Mouse (Mus musculus): Measurements from ENCODE around the gene Nlrc5. TPM values are rescaled to one million over a fixed set of nuclear protein-coding genes. Genes with fewer than 3 reads are reported as not detected.

The Nlrc5 gene
- polyA plus RNA-seq, 1 experiment from 2014 or later: 0.27 TPM

DNA sequence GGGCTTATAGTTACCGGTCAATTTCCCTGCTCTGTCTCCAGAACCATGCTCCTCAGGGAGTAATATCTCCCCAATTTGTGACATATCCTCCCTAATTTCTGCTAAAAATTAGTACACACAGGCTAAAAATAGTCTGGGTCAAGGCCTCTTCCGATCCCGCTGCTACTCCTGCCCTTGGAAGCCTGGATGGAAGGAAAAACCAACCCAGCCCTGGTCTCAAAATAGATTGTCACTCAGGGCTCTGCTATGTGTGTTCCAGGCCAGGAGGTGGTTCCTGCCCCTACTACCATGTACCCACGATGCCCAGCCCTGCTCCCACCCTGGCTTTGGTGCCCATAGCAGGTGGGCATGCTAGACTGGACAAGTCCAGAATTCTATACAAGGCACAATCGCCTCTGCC lies 115.8 kb downstream of the Nlrc5 start:
- no peak overlapping the region for H3K4me2 ChIP-seq
- H3K9me3 ChIP-seq: no peaks in the 10 kb centered on the region
- no peak overlapping the region for H3K4me3 ChIP-seq
- H3K36me3 ChIP-seq: no peaks in the 10 kb centered on the region
- H3K27ac ChIP-seq (replicated peaks): peak overlapping the region; percentile 24; the same call in 1 of the 2 replicates
- no peak overlapping the region for H3K9ac ChIP-seq
- ATAC-seq (ENCODE audit: extremely low read depth, insufficient number of reproducible peaks, low FRiP score, low TSS enrichment): no peak
- peaks cover 28% of the 10 kb centered on the region for H3K4me1 ChIP-seq
- 51% methylated on average over 5 of the region's 5 CpGs for WGBS
- H3K27me3 ChIP-seq (replicated peaks): 0 out of 2 replicates have a peak, but pooled peaks cover 3% of the 10 kb centered on the region

DNA sequence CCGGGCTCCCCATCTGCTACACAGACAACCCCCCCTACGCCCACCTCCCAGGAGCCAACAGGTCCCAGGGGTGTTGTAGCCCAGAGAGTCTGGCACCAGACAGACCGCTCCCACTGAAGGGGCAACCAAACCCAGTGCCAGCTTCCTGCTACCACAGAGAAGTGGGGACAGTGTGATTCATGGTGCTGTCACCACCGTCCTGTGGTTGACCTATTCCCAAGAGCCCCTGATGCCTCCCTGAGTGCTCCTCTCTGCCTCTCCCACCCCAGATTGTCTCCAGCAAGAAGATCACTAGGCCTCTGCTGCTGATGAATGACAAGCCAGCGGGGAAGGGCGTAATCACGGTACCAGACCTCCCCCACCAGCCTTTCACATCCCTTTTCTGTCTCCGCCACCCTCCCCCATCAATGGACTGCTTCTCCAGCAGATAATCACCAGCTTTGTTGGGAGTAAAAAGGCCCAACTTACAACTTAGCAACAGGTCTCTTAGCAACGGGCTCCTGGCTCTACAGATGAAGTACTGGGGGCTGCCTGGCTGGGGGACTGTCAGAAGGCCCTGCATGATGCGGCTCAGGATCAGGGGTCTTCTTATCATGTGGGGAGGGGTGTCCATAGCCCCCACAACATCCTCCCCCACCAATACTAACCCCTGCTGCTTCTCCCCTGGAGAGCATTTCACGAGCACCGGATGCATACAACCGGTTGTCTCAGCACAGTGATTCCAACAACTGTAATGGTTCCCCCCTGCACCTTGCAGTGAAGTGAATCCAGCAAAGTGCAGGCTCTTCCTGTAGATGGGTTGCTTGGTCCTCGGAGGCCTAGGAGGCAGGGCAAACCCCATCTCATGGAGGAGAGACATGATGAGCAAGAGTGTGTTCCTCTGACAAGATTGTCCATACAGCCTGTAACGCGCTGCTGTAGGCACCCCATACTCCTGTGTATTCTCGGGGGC lies 117.6 kb downstream of the Nlrc5 start:
- Histone ChIP-seq H3K9ac (no peak overlapping the region), H3K36me3 (no peaks in the 10 kb centered on the region), H3K4me2 (no peak overlapping the region), H3K9me3 (no peaks in the 10 kb centered on the region), H3K4me1 (peaks cover 28% of the 10 kb centered on the region), H3K27ac (replicated peaks) (no peak overlapping the region), H3K27me3 (replicated peaks) (0 out of 2 replicates have a peak, but pooled peaks cover 3% of the 10 kb centered on the region), H3K4me3 (no peak overlapping the region)
- ATAC-seq (ENCODE audit: extremely low read depth, insufficient number of reproducible peaks, low FRiP score, low TSS enrichment): no peak
- WGBS: 48% methylated on average over 17 of the region's 17 CpGs

DNA sequence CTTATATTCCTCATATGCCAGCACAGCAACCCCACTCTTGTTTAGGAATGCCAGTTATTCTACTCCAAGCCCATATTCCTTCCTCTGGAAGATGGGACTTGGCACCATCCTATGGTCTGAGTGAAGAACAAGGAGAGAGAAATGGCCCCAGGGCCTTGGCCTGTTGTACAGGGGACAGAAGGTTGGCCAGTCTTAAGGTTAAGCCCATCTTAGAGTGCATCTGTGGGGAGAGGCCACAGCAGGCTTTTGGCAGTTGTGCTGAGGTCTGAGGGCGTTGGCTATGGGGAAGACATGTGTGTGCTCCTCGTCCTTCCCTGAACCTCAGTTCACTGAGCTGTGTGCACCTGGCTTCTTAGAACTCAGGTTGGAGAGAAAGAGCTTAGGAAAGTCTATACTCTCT lies 118.5 kb downstream of the Nlrc5 start:
- no peak overlapping the region for H3K4me2 ChIP-seq
- H3K27ac ChIP-seq (replicated peaks): no peak overlapping the region
- 88% methylated on average over 2 of the region's 2 CpGs for WGBS
- H3K9ac ChIP-seq: no peak overlapping the region
- H3K4me1 ChIP-seq: peaks cover 30% of the 10 kb centered on the region
- H3K9me3 ChIP-seq: no peaks in the 10 kb centered on the region
- 0 out of 2 replicates have a peak, but pooled peaks cover 3% of the 10 kb centered on the region for H3K27me3 ChIP-seq (replicated peaks)
- H3K36me3 ChIP-seq: no peaks in the 10 kb centered on the region
- no peak overlapping the region for H3K4me3 ChIP-seq
- ATAC-seq (ENCODE audit: extremely low read depth, insufficient number of reproducible peaks, low FRiP score, low TSS enrichment): no peak

- Histone ChIP-seq H3K27me3 (replicated peaks) (0 out of 2 replicates have a peak, but pooled peaks cover 3% of the 10 kb centered on the region), H3K9me3 (no peaks in the 10 kb centered on the region), H3K9ac (no peak overlapping the region; the same call in 1 of the 2 replicates), H3K4me2 (no peak overlapping the region), H3K27ac (replicated peaks) (no peak overlapping the region), H3K4me3 (no peak overlapping the region), H3K36me3 (no peaks in the 10 kb centered on the region), H3K4me1 (0 out of 2 replicates have a peak, but pooled peaks cover 2% of the 10 kb centered on the region)
- WGBS: 63% methylated on average over 3 of the region's 3 CpGs
- ATAC-seq (ENCODE audit: extremely low read depth, insufficient number of reproducible peaks, low FRiP score, low TSS enrichment): no peak
These were observed 123.1 kb downstream of the Nlrc5 start for GRCm38 (mm10) chr8:94557281-94557680.

GRCm38 (mm10) chr8:94561256-94561655 lies 127.1 kb downstream of the Nlrc5 start:
- Histone ChIP-seq H3K4me1 (0 out of 2 replicates have a peak, but pooled peaks cover 2% of the 10 kb centered on the region), H3K9me3 (no peaks in the 10 kb centered on the region), H3K27me3 (replicated peaks) (no peaks in the 10 kb centered on the region), H3K9ac (no peak overlapping the region), H3K27ac (replicated peaks) (no peak overlapping the region), H3K4me3 (no peak overlapping the region), H3K4me2 (no peak overlapping the region), H3K36me3 (no peaks in the 10 kb centered on the region)
- WGBS: 73% methylated on average over 5 of the region's 5 CpGs
- no peak for ATAC-seq (ENCODE audit: extremely low read depth, insufficient number of reproducible peaks, low FRiP score, low TSS enrichment)

GRCm38 (mm10) chr8:94564421-94564820 lies 130.3 kb downstream of the Nlrc5 start:
- H3K27ac ChIP-seq (replicated peaks): no peak overlapping the region
- no peaks in the 10 kb centered on the region for H3K9me3 ChIP-seq
- no peaks in the 10 kb centered on the region for H3K36me3 ChIP-seq
- H3K27me3 ChIP-seq (replicated peaks): no peaks in the 10 kb centered on the region
- no peak overlapping the region for H3K4me3 ChIP-seq
- no peak overlapping the region for H3K9ac ChIP-seq
- ATAC-seq (ENCODE audit: extremely low read depth, insufficient number of reproducible peaks, low FRiP score, low TSS enrichment): no peak
- H3K4me1 ChIP-seq: no peaks in the 10 kb centered on the region
- no peak overlapping the region for H3K4me2 ChIP-seq

DNA sequence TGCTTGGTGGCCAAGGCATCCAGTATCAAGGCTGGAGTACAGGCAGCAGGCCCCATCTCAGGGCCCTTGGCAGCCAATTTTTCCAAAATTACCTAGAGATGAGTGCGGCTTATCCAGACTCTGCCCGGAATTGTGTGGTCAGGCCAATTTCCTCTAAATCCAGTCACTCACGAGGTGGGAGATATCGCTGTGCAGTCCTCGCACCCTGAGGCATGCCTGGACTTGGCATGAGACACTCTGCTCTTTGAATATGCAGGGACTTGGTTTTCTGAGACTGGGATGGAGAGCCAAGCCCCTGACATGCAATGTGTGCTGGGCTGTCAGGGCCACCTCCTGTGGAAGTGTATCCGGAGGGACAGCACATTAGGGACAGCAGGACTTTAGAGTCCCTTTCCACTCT lies 131.9 kb downstream of the Nlrc5 start:
- Histone ChIP-seq H3K27me3 (replicated peaks) (no peaks in the 10 kb centered on the region), H3K4me1 (no peaks in the 10 kb centered on the region), H3K4me3 (no peak overlapping the region), H3K9ac (no peak overlapping the region), H3K27ac (replicated peaks) (no peak overlapping the region), H3K9me3 (no peaks in the 10 kb centered on the region), H3K4me2 (no peak overlapping the region), H3K36me3 (no peaks in the 10 kb centered on the region)
- 58% methylated on average over 6 of the region's 6 CpGs for WGBS
- no peak for ATAC-seq (ENCODE audit: extremely low read depth, insufficient number of reproducible peaks, low FRiP score, low TSS enrichment)

DNA sequence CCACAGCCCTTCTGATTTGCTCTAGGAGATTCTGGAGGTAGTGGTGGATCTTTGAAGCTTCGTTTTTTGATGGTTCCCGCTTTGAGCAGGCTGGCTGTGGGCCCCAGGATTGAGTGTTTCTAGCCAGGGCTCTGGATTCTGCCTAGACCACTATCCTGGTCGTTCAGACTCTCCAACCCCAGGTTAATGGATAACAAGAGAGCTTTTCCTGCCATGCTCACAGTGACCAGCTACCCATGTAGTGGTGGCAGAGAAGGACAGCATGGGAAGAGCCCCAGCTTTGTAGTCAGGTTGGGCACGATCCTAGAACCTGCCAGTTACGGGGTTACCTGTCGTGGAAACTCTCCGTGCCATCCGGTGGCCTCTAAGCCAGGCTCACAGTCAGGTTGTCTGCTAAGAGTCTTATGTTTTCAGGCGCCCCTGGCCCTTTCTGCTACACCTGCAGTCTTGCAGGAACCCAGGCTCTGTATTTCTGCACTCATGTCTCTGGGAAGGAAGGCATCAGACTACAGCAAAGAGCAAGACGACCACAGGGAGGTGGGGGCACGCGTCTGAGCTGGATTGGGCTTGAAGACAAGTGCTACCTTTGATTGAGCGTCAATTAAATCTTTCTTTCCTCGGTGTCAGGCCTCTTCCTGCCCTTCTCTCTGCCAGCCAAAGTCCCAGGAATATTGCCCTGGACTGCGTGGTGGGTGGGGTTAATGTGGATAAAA lies 132.4 kb downstream of the Nlrc5 start:
- no peak overlapping the region for H3K9ac ChIP-seq
- H3K27me3 ChIP-seq (replicated peaks): no peaks in the 10 kb centered on the region
- no peaks in the 10 kb centered on the region for H3K9me3 ChIP-seq
- no peak for ATAC-seq (ENCODE audit: extremely low read depth, insufficient number of reproducible peaks, low FRiP score, low TSS enrichment)
- no peak overlapping the region for H3K4me2 ChIP-seq
- no peak overlapping the region for H3K4me3 ChIP-seq
- no peaks in the 10 kb centered on the region for H3K4me1 ChIP-seq
- 68% methylated on average over 15 of the region's 15 CpGs for WGBS
- no peak overlapping the region for H3K27ac ChIP-seq (replicated peaks)
- H3K36me3 ChIP-seq: peaks cover 2% of the 10 kb centered on the region; the same call in 1 of the 2 replicates

GRCm38 (mm10) chr8:94567159-94567849 lies 133.1 kb downstream of the Nlrc5 start:
- Histone ChIP-seq H3K9me3 (no peaks in the 10 kb centered on the region), H3K36me3 (peaks cover 6% of the 10 kb centered on the region; the same call in 1 of the 2 replicates), H3K4me1 (no peaks in the 10 kb centered on the region), H3K9ac (no peak overlapping the region), H3K27ac (replicated peaks) (no peak overlapping the region), H3K4me3 (no peak overlapping the region), H3K27me3 (replicated peaks) (no peaks in the 10 kb centered on the region), H3K4me2 (no peak overlapping the region)
- ATAC-seq (ENCODE audit: extremely low read depth, insufficient number of reproducible peaks, low FRiP score, low TSS enrichment): no peak
- WGBS: 74% methylated on average over 8 of the region's 8 CpGs

GRCm38 (mm10) chr8:94568098-94568497 lies 133.9 kb downstream of the Nlrc5 start:
- H3K4me3 ChIP-seq: no peak overlapping the region
- no peak overlapping the region for H3K4me2 ChIP-seq
- no peaks in the 10 kb centered on the region for H3K27me3 ChIP-seq (replicated peaks)
- H3K4me1 ChIP-seq: no peaks in the 10 kb centered on the region
- no peaks in the 10 kb centered on the region for H3K9me3 ChIP-seq
- no peak overlapping the region for H3K27ac ChIP-seq (replicated peaks)
- 78% methylated on average over 8 of the region's 8 CpGs for WGBS
- ATAC-seq (ENCODE audit: extremely low read depth, insufficient number of reproducible peaks, low FRiP score, low TSS enrichment): no peak
- H3K9ac ChIP-seq: no peak overlapping the region
- H3K36me3 ChIP-seq: peaks cover 12% of the 10 kb centered on the region

DNA sequence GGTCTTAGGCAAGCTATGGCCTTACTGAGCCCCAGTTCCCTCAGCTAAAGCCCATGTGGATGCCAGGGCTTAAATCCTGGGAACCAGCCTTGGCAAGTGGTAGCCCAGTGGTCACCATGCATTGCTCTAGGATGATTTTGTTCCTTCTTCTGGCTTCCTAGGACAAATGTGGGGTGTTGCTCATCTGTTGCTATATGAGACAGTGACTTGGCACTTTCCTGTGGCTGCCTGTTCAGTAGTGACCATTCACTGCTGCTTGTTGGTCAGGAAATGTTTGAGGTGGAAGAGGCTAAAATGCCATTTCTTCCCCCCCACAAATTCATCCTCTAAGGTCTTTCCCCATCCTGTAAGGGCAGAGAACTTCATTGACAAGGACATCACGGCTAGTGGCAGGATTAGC lies 135.3 kb downstream of the Nlrc5 start:
- Histone ChIP-seq H3K27me3 (replicated peaks) (no peaks in the 10 kb centered on the region), H3K27ac (replicated peaks) (no peak overlapping the region), H3K4me1 (no peaks in the 10 kb centered on the region), H3K36me3 (peaks cover 25% of the 10 kb centered on the region), H3K4me3 (no peak overlapping the region), H3K4me2 (no peak overlapping the region), H3K9ac (no peak overlapping the region), H3K9me3 (no peaks in the 10 kb centered on the region)
- WGBS: 79% methylated on average over 1 of the region's 1 CpGs
- no peak for ATAC-seq (ENCODE audit: extremely low read depth, insufficient number of reproducible peaks, low FRiP score, low TSS enrichment)
